ENCODE assay signal across 8 mouse cellular contexts in the genomic region with DNA sequence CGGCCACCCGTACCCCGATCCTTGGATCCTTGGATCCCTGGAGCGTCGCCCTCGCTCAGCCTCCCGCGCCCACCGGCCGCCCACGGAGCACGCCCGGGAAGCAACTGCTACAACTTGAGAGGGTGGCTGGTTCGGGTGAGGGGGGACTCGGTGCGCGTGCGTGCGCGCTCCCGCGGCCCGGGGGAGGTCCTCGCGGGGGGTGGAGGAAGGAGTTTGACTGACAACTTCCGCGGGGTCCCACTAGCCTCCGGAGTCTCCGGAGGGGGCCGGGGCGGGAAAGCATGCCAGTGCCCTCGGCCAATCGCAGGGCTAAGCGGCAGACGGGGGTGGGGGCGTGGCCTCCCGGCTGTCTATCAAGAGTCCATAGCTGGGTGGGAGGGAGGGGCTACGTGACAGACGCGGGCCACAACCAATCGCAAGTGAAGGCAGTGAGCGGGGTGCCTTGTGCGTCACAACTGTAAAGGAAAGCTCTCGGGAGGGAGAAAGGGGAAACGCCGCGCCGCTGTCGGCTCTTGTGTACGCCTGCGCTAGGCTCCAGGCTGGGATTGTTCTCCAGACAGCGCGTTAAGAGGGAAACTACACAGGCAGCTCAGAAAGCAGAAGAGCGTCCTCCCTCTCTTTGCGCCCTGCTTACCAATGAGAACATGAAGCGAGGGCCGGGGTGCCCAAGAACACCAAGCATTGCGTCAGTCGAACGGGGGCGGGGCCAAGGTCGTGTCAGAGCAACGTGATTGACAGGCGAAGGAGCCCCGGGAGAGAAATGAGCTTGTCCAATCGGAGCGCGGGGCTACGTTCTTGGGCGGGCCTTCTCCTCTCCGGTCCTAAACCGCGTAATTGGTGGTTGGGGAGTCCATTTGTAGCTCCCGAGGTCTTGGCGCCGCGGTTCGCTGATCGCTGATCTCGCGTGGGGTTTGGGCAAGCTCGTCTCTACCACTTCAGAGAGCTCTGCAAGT. TPM values are rescaled to one million over a fixed set of nuclear protein-coding genes. Genes with fewer than 3 reads are reported as not detected.
A peak's percentile ranks its signal among the peaks of the same experiment; 100 is the strongest.
DNase-seq lines count a peak whose midpoint lies in the region; ATAC-seq and TF ChIP-seq lines count a peak whose summit lies in the region.

No protein-coding gene starts in this region.

- dilution Hi-C loops in CH12.LX (cut with MboI; ENCODE audit: extremely low pct_ligation_motif_present, extremely low pct_unique_long_range_greater_than_20kb, low sequenced_read_pairs): no loop called here

- H3K27me3 ChIP-seq in CH12.LX (replicated peaks): no peaks in the 10 kb centered on the region
- H3K27me3 ChIP-seq in forebrain, embryonic 11.5 days (ENCODE audit: control insufficient read depth, insufficient read depth, low read length): no peaks in the 10 kb centered on the region
- H3K27me3 ChIP-seq in heart, embryonic 16.5 days (ENCODE audit: control insufficient read depth, insufficient read depth, low read length): no peaks in the 10 kb centered on the region
- no peaks in the 10 kb centered on the region for H3K27me3 ChIP-seq in liver, embryonic 15.5 days
- no peaks in the 10 kb centered on the region for H3K27me3 ChIP-seq in neural tube, embryonic 12.5 days (replicated peaks)

- ATAC-seq in forebrain, embryonic 11.5 days (replicated peaks; ENCODE audit: low FRiP score): peak; percentile 98
- peak; percentile 96 for ATAC-seq in heart, embryonic 16.5 days (replicated peaks; ENCODE audit: extremely low read depth, insufficient read depth, low FRiP score)
- ATAC-seq in liver, embryonic 15.5 days (ENCODE audit: insufficient read depth): peak; percentile 93
- peak; percentile 99 for ATAC-seq in neural tube, embryonic 12.5 days (ENCODE audit: low FRiP score, low read depth)

- TF ChIP-seq RAD21 in CH12.LX (IDR thresholded peaks at IDR 0.05; ENCODE audit: low read depth, low read length): no peak

- peak overlapping the region; percentile 97 for H3K27ac ChIP-seq in CH12.LX (ENCODE audit: insufficient read depth, low read depth)
- H3K27ac ChIP-seq in forebrain, embryonic 11.5 days (ENCODE audit: low read depth, low read length): peak overlapping the region; percentile 74
- peak overlapping the region; percentile 99 for H3K27ac ChIP-seq in heart, embryonic 16.5 days (ENCODE audit: low read length)
- peak overlapping the region; percentile 98 for H3K27ac ChIP-seq in liver, embryonic 15.5 days (replicated peaks)
- peak overlapping the region; percentile 72 for H3K27ac ChIP-seq in neural tube, embryonic 12.5 days

- peak; percentile 99 for DNase-seq in CH12.LX (ENCODE audit: extremely low read depth)
- DNase-seq in c-Kit-positive CD71-positive TER-119-negative erythroid progenitor cells, embryonic 14.5 days (ENCODE audit: low read depth): peak; percentile 99
- peak; percentile 100 for DNase-seq in forebrain, embryonic 11.5 days (ENCODE audit: low spot score)
- peak; percentile 100 for DNase-seq in kidney, postnatal 36 days
- DNase-seq in telencephalon, adult 2 months (ENCODE audit: low read depth, low spot score): peak; percentile 99

- WGBS in forebrain, embryonic 11.5 days: under 1% methylated on average over 66 of the region's 82 CpGs
- under 1% methylated on average over 80 of the region's 82 CpGs for WGBS in heart, embryonic 16.5 days
- under 1% methylated on average over 82 of the region's 82 CpGs for WGBS in liver, embryonic 15.5 days (ENCODE audit: insufficient replicate concordance)
- under 1% methylated on average over 79 of the region's 82 CpGs for WGBS in neural tube, embryonic 12.5 days

- H3K4me3 ChIP-seq in CH12.LX (replicated peaks in 1 of 3; ENCODE audit: low read depth in 2 of 3, low read length in 2 of 3, poor library complexity in 1 of 3): peak overlapping the region; percentile 69 to 93 (median 89)
- peak overlapping the region; percentile 70 for H3K4me3 ChIP-seq in forebrain, embryonic 11.5 days (ENCODE audit: low read depth, low read length)
- H3K4me3 ChIP-seq in heart, embryonic 16.5 days (ENCODE audit: low read length): peak overlapping the region; percentile 81
- peak overlapping the region; percentile 92 for H3K4me3 ChIP-seq in liver, embryonic 15.5 days (replicated peaks)
- peak overlapping the region; percentile 76 for H3K4me3 ChIP-seq in neural tube, embryonic 12.5 days

- TF ChIP-seq CTCF in CH12.LX (conservative IDR thresholded peaks at IDR 0.05 in 1 of 2, IDR thresholded peaks at IDR 0.05 in 1 of 2; ENCODE audit: low read depth in 2 of 2, low read length in 2 of 2): no peak

- H3K9me3 ChIP-seq in CH12.LX (replicated peaks; ENCODE audit: low read length): no peaks in the 10 kb centered on the region
- no peaks in the 10 kb centered on the region for H3K9me3 ChIP-seq in forebrain, embryonic 11.5 days (ENCODE audit: control insufficient read depth, low read length)
- no peaks in the 10 kb centered on the region for H3K9me3 ChIP-seq in heart, embryonic 16.5 days (replicated peaks; ENCODE audit: control insufficient read depth, low read length)
- no peaks in the 10 kb centered on the region for H3K9me3 ChIP-seq in liver, embryonic 15.5 days (replicated peaks)
- H3K9me3 ChIP-seq in neural tube, embryonic 12.5 days: no peaks in the 10 kb centered on the region

- peak overlapping the region; percentile 84 for H3K4me2 ChIP-seq in CH12.LX (ENCODE audit: insufficient read depth, low read depth, poor library complexity, severe bottlenecking)
- H3K4me2 ChIP-seq in forebrain, embryonic 11.5 days (ENCODE audit: low read depth, low read length, severe bottlenecking): peak overlapping the region; percentile 62
- peak overlapping the region; percentile 87 for H3K4me2 ChIP-seq in heart, embryonic 16.5 days (ENCODE audit: low read depth, low read length)
- H3K4me2 ChIP-seq in liver, embryonic 15.5 days: peak overlapping the region; percentile 92
- H3K4me2 ChIP-seq in neural tube, embryonic 12.5 days (replicated peaks): peak overlapping the region; percentile 80

- TF ChIP-seq POLR2A in CH12.LX (IDR thresholded peaks at IDR 0.05; ENCODE audit: low read depth, low read length): peak; percentile 88

- peak overlapping the region; percentile 94 for H3K9ac ChIP-seq in CH12.LX (ENCODE audit: insufficient read depth, low read depth)
- H3K9ac ChIP-seq in forebrain, embryonic 11.5 days (ENCODE audit: low read length): peak overlapping the region; percentile 72
- peak overlapping the region; percentile 97 for H3K9ac ChIP-seq in heart, embryonic 16.5 days (ENCODE audit: low read length)
- H3K9ac ChIP-seq in liver, embryonic 15.5 days: peak overlapping the region; percentile 95
- peak overlapping the region; percentile 72 for H3K9ac ChIP-seq in neural tube, embryonic 12.5 days

- H3K36me3 ChIP-seq in CH12.LX (replicated peaks in 1 of 2; ENCODE audit: control insufficient read depth in 1 of 2, insufficient read depth in 1 of 2, low read length in 1 of 2): no peaks in the 10 kb centered on the region
- no peaks in the 10 kb centered on the region for H3K36me3 ChIP-seq in forebrain, embryonic 11.5 days (ENCODE audit: control insufficient read depth, insufficient read depth, low read length)
- no peaks in the 10 kb centered on the region for H3K36me3 ChIP-seq in heart, embryonic 16.5 days (ENCODE audit: control insufficient read depth, insufficient read depth)
- H3K36me3 ChIP-seq in liver, embryonic 15.5 days (replicated peaks): no peaks in the 10 kb centered on the region
- no peaks in the 10 kb centered on the region for H3K36me3 ChIP-seq in neural tube, embryonic 12.5 days

- H3K79me2 ChIP-seq in CH12.LX (replicated peaks; ENCODE audit: control insufficient read depth, extremely low read depth, insufficient read depth, poor library complexity, severe bottlenecking): peaks cover 32% of the 10 kb centered on the region

- H3K4me1 ChIP-seq in CH12.LX (ENCODE audit: control insufficient read depth in 1 of 2, insufficient read depth in 2 of 2): peaks cover 0 to 14% of the 10 kb centered on the region in 2 experiments; a peak in 2 of 4 replicates
- H3K4me1 ChIP-seq in forebrain, embryonic 11.5 days (replicated peaks; ENCODE audit: control insufficient read depth, insufficient read depth, low read length): no peaks in the 10 kb centered on the region
- peaks cover 12% of the 10 kb centered on the region for H3K4me1 ChIP-seq in heart, embryonic 16.5 days (ENCODE audit: control insufficient read depth, insufficient read depth, low read length)
- H3K4me1 ChIP-seq in liver, embryonic 15.5 days (replicated peaks): peaks cover 23% of the 10 kb centered on the region
- H3K4me1 ChIP-seq in neural tube, embryonic 12.5 days: 0 out of 2 replicates have a peak, but pooled peaks cover 3% of the 10 kb centered on the region

- in situ Hi-C loops in CH12.LX (cut with MboI; ENCODE audit: low pct_ligation_motif_present, low pct_unique_long_range_greater_than_20kb, low sequenced_read_pairs): loop anchor here (10.0 kb wide), 1 partner anchor 148 kb away; no protein-coding TSS in a partner anchor

- TF ChIP-seq EP300 in CH12.LX (IDR thresholded peaks at IDR 0.05; ENCODE audit: low read length): no peak

TF ChIP-seq in CH12.LX, 34 proteins besides CTCF, POLR2A, EP300 and RAD21 (continues in another document):
- TF ChIP-seq MAFK (IDR thresholded peaks at IDR 0.05; ENCODE audit: insufficient replicate concordance, low read length) (no peak), ZKSCAN1 (IDR thresholded peaks at IDR 0.05; ENCODE audit: borderline replicate concordance, low read depth, low read length) (no peak), NRF1 (IDR thresholded peaks at IDR 0.05; ENCODE audit: low read depth, low read length) (peak; percentile 81), ETS1 (conservative IDR thresholded peaks at IDR 0.05; ENCODE audit: low read depth, low read length) (peak; percentile 3; the same call in 1 of the 2 replicates), SMC3 (IDR thresholded peaks at IDR 0.05; ENCODE audit: low read depth, low read length) (no peak), PAX5 (IDR thresholded peaks at IDR 0.05; ENCODE audit: low read length) (no peak), RCOR1 (conservative IDR thresholded peaks at IDR 0.05; ENCODE audit: low read depth, low read length) (no peak), USF1 (IDR thresholded peaks at IDR 0.05; ENCODE audit: low read depth, low read length) (no peak), ZNF384 (IDR thresholded peaks at IDR 0.05; ENCODE audit: low read depth, low read length) (no peak), BHLHE40 (IDR thresholded peaks at IDR 0.05; ENCODE audit: low read depth, low read length) (no peak), TCF12 (IDR thresholded peaks at IDR 0.05; ENCODE audit: low read depth, low read length) (peak; percentile 82), CHD1 (IDR thresholded peaks at IDR 0.05; ENCODE audit: low read depth, low read length) (peak; percentile 65; the same call in 1 of the 2 replicates)

RNA-seq across cellular contexts. Expression of a gene that starts 5.9 kb away (rescaled TPM):
- total RNA-seq in CH12.LX (2012; rRNA removed) (58.9 and 62.0 TPM in 2 replicates), CH12.LX (2014; rRNA removed) (96.7 and 102 TPM in 2 replicates)
- polyA plus RNA-seq in CH12.LX (2012; ENCODE audit: insufficient read length, low read depth): 40.3 and 42.6 TPM in 2 replicates
- polyA plus RNA-seq in forebrain, embryonic 11.5 days (2014; fragmentation: Nextera tagmentation; extraction: Ambion mirVana): 19.4 and 21.9 TPM in 2 replicates
- 22.8 and 27.2 TPM in 2 replicates for polyA plus RNA-seq in heart, embryonic 16.5 days (2015; fragmentation: Nextera tagmentation; extraction: Ambion mirVana)
- polyA plus RNA-seq in liver, embryonic 15.5 days (2015; fragmentation: Nextera tagmentation; extraction: Ambion mirVana): 18.4 and 23.3 TPM in 2 replicates
- polyA plus RNA-seq in neural tube, embryonic 12.5 days (2016; fragmentation: Nextera tagmentation; extraction: Ambion mirVana): 16.2 and 16.5 TPM in 2 replicates

Comparison
In these comparisons a context has a peak if more than half of its experiments do, and no peak if none do; other contexts are left out.
1. Peak in every context shown above with its lines: DNase-seq, ATAC-seq, H3K4me3 ChIP-seq and H3K27ac ChIP-seq.